Mouse (Mus musculus): Measurements from ENCODE around the gene Ctdnep1.

DNA sequence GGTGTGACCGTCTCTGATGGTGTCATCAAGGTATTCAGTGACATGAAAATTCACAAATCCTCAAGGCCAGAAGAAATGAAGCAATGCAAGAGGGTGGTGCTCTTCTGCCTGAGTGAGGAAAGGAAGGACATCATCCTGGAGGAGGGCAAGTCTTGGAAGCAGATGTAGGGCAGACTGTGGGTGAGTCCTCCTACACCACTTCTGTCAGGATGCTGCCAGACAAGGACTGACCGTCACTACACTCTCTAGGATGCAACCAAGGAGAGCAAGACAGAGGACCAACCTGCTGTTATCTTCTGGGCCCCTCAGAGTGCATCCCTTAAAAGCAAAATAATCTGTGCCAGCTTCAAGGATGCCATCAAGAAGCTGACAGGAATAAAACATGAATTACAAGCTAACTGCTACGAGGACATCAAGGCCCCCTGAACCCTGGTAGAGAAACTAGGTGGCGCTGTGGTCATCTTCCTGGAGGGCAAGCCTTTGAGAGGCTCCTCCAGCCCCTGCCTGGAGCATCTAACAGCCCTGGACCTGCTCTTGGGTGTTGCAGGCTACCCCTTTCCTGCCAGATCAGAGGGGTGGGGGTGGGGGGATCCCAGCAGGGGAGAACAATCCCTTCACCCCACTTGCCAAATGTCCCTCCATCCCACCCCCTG lies 30.0 kb upstream of the Ctdnep1 start:
- TF ChIP-seq CTCF (conservative IDR thresholded peaks at IDR 0.05 in 1 of 2, IDR thresholded peaks at IDR 0.05 in 1 of 2; ENCODE audit: low read depth in 2 of 2, low read length in 2 of 2) (peak; percentile 27 to 77; a peak in 3 of 4 replicates), CHD1 (IDR thresholded peaks at IDR 0.05; ENCODE audit: low read depth, low read length) (no peak), E2F4 (IDR thresholded peaks at IDR 0.05; ENCODE audit: insufficient replicate concordance, low read depth, low read length) (no peak), SIN3A (IDR thresholded peaks at IDR 0.05; ENCODE audit: low read length) (no peak), EP300 (IDR thresholded peaks at IDR 0.05; ENCODE audit: low read length) (no peak), POLR2A (IDR thresholded peaks at IDR 0.05; ENCODE audit: low read depth, low read length) (no peak), ETS1 (conservative IDR thresholded peaks at IDR 0.05; ENCODE audit: low read depth, low read length) (no peak), USF2 (conservative IDR thresholded peaks at IDR 0.05; ENCODE audit: low read depth, low read length) (no peak), TBP (conservative IDR thresholded peaks at IDR 0.05; ENCODE audit: low read depth, low read length) (no peak), ZNF384 (IDR thresholded peaks at IDR 0.05; ENCODE audit: low read depth, low read length) (no peak), JUN (IDR thresholded peaks at IDR 0.05; ENCODE audit: insufficient read depth, low read depth, low read length) (no peak), RCOR1 (conservative IDR thresholded peaks at IDR 0.05; ENCODE audit: low read depth, low read length) (no peak), MYC (IDR thresholded peaks at IDR 0.05; ENCODE audit: low read depth, low read length) (no peak), NRF1 (IDR thresholded peaks at IDR 0.05; ENCODE audit: low read depth, low read length) (no peak)

All from CH12.LX (cell line).